Mouse (Mus musculus): ENCODE measurements around the gene Epha4. TPM values are rescaled to one million over a fixed set of nuclear protein-coding genes. Genes with fewer than 3 reads are reported as not detected.

Gene Epha4
- total and polyA plus RNA-seq, 3 experiments: 3.9 to 26.0 (median 13.0) TPM

DNA sequence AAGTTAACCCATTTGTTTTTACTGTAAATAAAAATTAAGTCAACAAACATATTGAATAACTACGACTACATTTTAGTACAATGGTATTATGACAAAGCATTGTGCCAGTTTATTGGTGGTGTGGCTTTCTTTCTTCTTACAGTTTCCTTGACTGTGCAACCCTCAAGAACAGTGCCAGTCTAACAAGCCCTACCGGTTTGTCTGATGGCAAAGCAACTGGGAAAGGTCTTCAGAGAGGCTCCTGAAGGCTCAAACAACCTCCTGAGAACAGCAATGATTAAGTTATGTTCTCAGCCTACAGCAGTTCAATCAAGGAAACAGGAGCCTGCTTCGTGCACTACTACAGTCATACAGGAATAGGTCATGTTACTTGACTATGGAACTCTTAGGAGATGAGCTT lies 93.8 kb downstream of the Epha4 start:
- dilution Hi-C loops (cut with MboI; ENCODE audit: extremely low pct_ligation_motif_present, extremely low pct_unique_long_range_greater_than_20kb, low sequenced_read_pairs) (no loop called here), in situ Hi-C loops (cut with MboI; ENCODE audit: low pct_ligation_motif_present, low pct_unique_long_range_greater_than_20kb, low sequenced_read_pairs) (no loop called here)
- Histone ChIP-seq H3K27me3 (replicated peaks) (no peaks in the 10 kb centered on the region), H3K36me3 (replicated peaks in 1 of 2; ENCODE audit: control insufficient read depth in 1 of 2, insufficient read depth in 1 of 2, low read length in 1 of 2) (peaks cover 6 to 13% of the 10 kb centered on the region in 2 experiments), H3K79me2 (replicated peaks; ENCODE audit: control insufficient read depth, extremely low read depth, insufficient read depth, poor library complexity, severe bottlenecking) (0 out of 2 replicates have a peak, but pooled peaks cover 2% of the 10 kb centered on the region), H3K4me3 (replicated peaks in 1 of 3; ENCODE audit: low read depth in 2 of 3, low read length in 2 of 3, poor library complexity in 1 of 3) (no peak overlapping the region), H3K27ac (ENCODE audit: insufficient read depth, low read depth) (no peak overlapping the region), H3K9ac (ENCODE audit: insufficient read depth, low read depth) (no peak overlapping the region), H3K4me1 (ENCODE audit: control insufficient read depth in 1 of 2, insufficient read depth in 2 of 2) (peaks cover 0 to 24% of the 10 kb centered on the region in 2 experiments; a peak in 2 of 4 replicates), H3K9me3 (replicated peaks; ENCODE audit: low read length) (no peaks in the 10 kb centered on the region), H3K4me2 (ENCODE audit: insufficient read depth, low read depth, poor library complexity, severe bottlenecking) (no peak overlapping the region)
- TF ChIP-seq TCF12 (IDR thresholded peaks at IDR 0.05; ENCODE audit: low read depth, low read length) (no peak), ZMIZ1 (IDR thresholded peaks at IDR 0.05; ENCODE audit: low read depth, low read length) (no peak), SIN3A (IDR thresholded peaks at IDR 0.05; ENCODE audit: low read length) (no peak), ZKSCAN1 (IDR thresholded peaks at IDR 0.05; ENCODE audit: borderline replicate concordance, low read depth, low read length) (no peak), UBTF (IDR thresholded peaks at IDR 0.05; ENCODE audit: low read depth, low read length) (no peak), BHLHE40 (IDR thresholded peaks at IDR 0.05; ENCODE audit: low read depth, low read length) (no peak), E2F4 (IDR thresholded peaks at IDR 0.05; ENCODE audit: insufficient replicate concordance, low read depth, low read length) (no peak), RCOR1 (conservative IDR thresholded peaks at IDR 0.05; ENCODE audit: low read depth, low read length) (no peak), USF2 (conservative IDR thresholded peaks at IDR 0.05; ENCODE audit: low read depth, low read length) (no peak), TBP (conservative IDR thresholded peaks at IDR 0.05; ENCODE audit: low read depth, low read length) (no peak), KAT2A (IDR thresholded peaks at IDR 0.05; ENCODE audit: insufficient replicate concordance, low read length) (no peak), GABPA (IDR thresholded peaks at IDR 0.05; ENCODE audit: insufficient replicate concordance, low read depth, low read length) (no peak), ZNF384 (IDR thresholded peaks at IDR 0.05; ENCODE audit: low read depth, low read length) (no peak), RAD21 (IDR thresholded peaks at IDR 0.05; ENCODE audit: low read depth, low read length) (no peak), NELFE (IDR thresholded peaks at IDR 0.05; ENCODE audit: low read depth, low read length) (no peak)
- no peak for DNase-seq (ENCODE audit: extremely low read depth)

DNA sequence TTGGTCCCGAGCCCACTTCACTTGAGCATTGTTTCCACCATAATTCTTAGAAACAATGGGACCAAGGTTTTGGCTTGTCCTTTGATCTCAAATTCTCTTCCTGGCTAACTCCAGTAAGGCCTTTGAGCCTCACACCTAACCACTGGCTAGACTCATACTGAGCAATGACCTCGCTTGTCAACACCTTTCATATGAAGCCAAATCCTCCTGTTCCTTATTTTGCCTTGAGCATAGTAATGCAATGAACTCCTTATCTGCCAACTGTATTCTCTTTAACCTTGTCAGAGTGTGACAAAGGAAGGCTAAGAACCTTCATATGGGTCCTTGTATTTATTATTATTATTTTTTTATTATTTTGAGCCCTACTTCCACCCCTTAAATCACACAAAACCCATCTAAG lies 94.5 kb downstream of the Epha4 start:
- H3K4me3 ChIP-seq (replicated peaks in 1 of 3; ENCODE audit: low read depth in 2 of 3, low read length in 2 of 3, poor library complexity in 1 of 3): no peak overlapping the region
- H3K27me3 ChIP-seq (replicated peaks): no peaks in the 10 kb centered on the region
- H3K36me3 ChIP-seq (replicated peaks in 1 of 2; ENCODE audit: control insufficient read depth in 1 of 2, insufficient read depth in 1 of 2, low read length in 1 of 2): peaks cover 2 to 6% of the 10 kb centered on the region in 2 experiments
- H3K4me1 ChIP-seq (ENCODE audit: control insufficient read depth in 1 of 2, insufficient read depth in 2 of 2): peaks cover 0 to 27% of the 10 kb centered on the region in 2 experiments; a peak in 2 of 4 replicates
- in situ Hi-C loops (cut with MboI; ENCODE audit: low pct_ligation_motif_present, low pct_unique_long_range_greater_than_20kb, low sequenced_read_pairs): no loop called here
- H3K9me3 ChIP-seq (replicated peaks; ENCODE audit: low read length): no peaks in the 10 kb centered on the region
- 0 out of 2 replicates have a peak, but pooled peaks cover 2% of the 10 kb centered on the region for H3K79me2 ChIP-seq (replicated peaks; ENCODE audit: control insufficient read depth, extremely low read depth, insufficient read depth, poor library complexity, severe bottlenecking)
- H3K9ac ChIP-seq (ENCODE audit: insufficient read depth, low read depth): no peak overlapping the region
- no peak overlapping the region for H3K4me2 ChIP-seq (ENCODE audit: insufficient read depth, low read depth, poor library complexity, severe bottlenecking)
- no peak overlapping the region for H3K27ac ChIP-seq (ENCODE audit: insufficient read depth, low read depth)
- DNase-seq (ENCODE audit: extremely low read depth): no peak
- dilution Hi-C loops (cut with MboI; ENCODE audit: extremely low pct_ligation_motif_present, extremely low pct_unique_long_range_greater_than_20kb, low sequenced_read_pairs): no loop called here
- TF ChIP-seq MYC (IDR thresholded peaks at IDR 0.05; ENCODE audit: low read depth, low read length) (no peak), EP300 (IDR thresholded peaks at IDR 0.05; ENCODE audit: low read length) (no peak), CHD2 (IDR thresholded peaks at IDR 0.05; ENCODE audit: low read length) (no peak), HCFC1 (IDR thresholded peaks at IDR 0.05; ENCODE audit: low read depth, low read length) (no peak), POLR2AphosphoS2 (IDR thresholded peaks at IDR 0.05; ENCODE audit: low read depth, low read length) (no peak), JUN (IDR thresholded peaks at IDR 0.05; ENCODE audit: insufficient read depth, low read depth, low read length) (no peak), SMC3 (IDR thresholded peaks at IDR 0.05; ENCODE audit: low read depth, low read length) (no peak), MEF2A (IDR thresholded peaks at IDR 0.05; ENCODE audit: borderline replicate concordance, low read depth, low read length) (no peak), CHD1 (IDR thresholded peaks at IDR 0.05; ENCODE audit: low read depth, low read length) (no peak), PAX5 (IDR thresholded peaks at IDR 0.05; ENCODE audit: low read length) (no peak), SIN3A (IDR thresholded peaks at IDR 0.05; ENCODE audit: low read length) (no peak), BHLHE40 (IDR thresholded peaks at IDR 0.05; ENCODE audit: low read depth, low read length) (no peak), IRF4 (IDR thresholded peaks at IDR 0.05; ENCODE audit: low read depth, low read length) (no peak), ETS1 (conservative IDR thresholded peaks at IDR 0.05; ENCODE audit: low read depth, low read length) (no peak), MXI1 (IDR thresholded peaks at IDR 0.05; ENCODE audit: low read depth, low read length) (no peak), E2F4 (IDR thresholded peaks at IDR 0.05; ENCODE audit: insufficient replicate concordance, low read depth, low read length) (no peak)
